Mouse (Mus musculus) G1E (cell line): ENCODE data around the gene Scaf1.

Source experiments
- CTCF ChIP-seq: IDR thresholded peaks from 2 replicates; pipeline ENCODE4 v1.5.1; 2012; ENCODE audit warnings: low read depth, low read length, inconsistent platforms, mixed read lengths
- GATA1 ChIP-seq: IDR thresholded peaks from 2 replicates; pipeline ENCODE4 v1.6.1; 2012; ENCODE audit warnings: borderline replicate concordance, low read length, inconsistent platforms, mixed read lengths

- no peak for TF ChIP-seq CTCF
- no peak for TF ChIP-seq GATA1
These were observed 713 bp downstream of the Scaf1 start for GRCm38 (mm10) chr7:45015344-45015956.
